Mouse (Mus musculus) myocyte (in vitro differentiated cells): Measurements from ENCODE around the gene Tchp. TPM values are rescaled to one million over a fixed set of nuclear protein-coding genes. Genes with fewer than 3 reads are reported as not detected.

Source experiments
- H3K27me3 ChIP-seq: one replicate; pipeline ENCODE4 v1.6.1; 2011; ENCODE audit not compliant: control insufficient read depth, insufficient read depth, insufficient read length
- H3K36me3 ChIP-seq: one replicate; pipeline ENCODE4 v1.6.1; 2011; ENCODE audit not compliant: control insufficient read depth, insufficient read depth
- H3K4me2 ChIP-seq: one replicate; pipeline ENCODE4 v1.6.1; 2011; ENCODE audit warnings: low read depth, control low read depth
- H3K4me3 ChIP-seq: one replicate; pipeline ENCODE4 v1.5.1; 2011; ENCODE audit warnings: mild to moderate bottlenecking, control low read depth, moderate library complexity
- H3K79me2 ChIP-seq: one replicate; pipeline ENCODE4 v1.6.1; 2011; ENCODE audit not compliant: control insufficient read depth, insufficient read depth
- H3ac ChIP-seq: one replicate; pipeline ENCODE4 v1.6.1; 2011; ENCODE audit not compliant: control insufficient read depth, insufficient read length
- CEBPB ChIP-seq: IDR thresholded peaks from 2 replicates; pipeline ENCODE4 v1.6.1; 2011; ENCODE audit warnings: mild to moderate bottlenecking, moderate library complexity; ENCODE audit not compliant: poor library complexity, insufficient read depth, severe bottlenecking
- E2F4 ChIP-seq: IDR thresholded peaks from one replicate; pipeline ENCODE4 v1.6.1; 2011; ENCODE audit warnings: mild to moderate bottlenecking, control low read depth, moderate library complexity; ENCODE audit not compliant: insufficient read depth
- MAX ChIP-seq: IDR thresholded peaks from one replicate; pipeline ENCODE4 v1.6.1; 2011; ENCODE audit warnings: low read depth, mild to moderate bottlenecking, control low read depth
- MYOD1 ChIP-seq, 3 experiments: IDR thresholded peaks; one replicate each; pipeline ENCODE4 v1.6.1; 2011; ENCODE audit warnings: control low read depth in 2 of 3, low read depth in 2 of 3, mild to moderate bottlenecking in 2 of 3, moderate library complexity in 1 of 3; ENCODE audit not compliant: insufficient read length in 2 of 3, control insufficient read depth in 1 of 3
- MYOG ChIP-seq, 3 experiments: IDR thresholded peaks; one replicate each; pipeline ENCODE4 v1.6.1; 2011; ENCODE audit warnings: control low read depth in 2 of 3, low read depth in 2 of 3, mild to moderate bottlenecking in 2 of 3; ENCODE audit not compliant: insufficient read length in 2 of 3, control insufficient read depth in 1 of 3, insufficient read depth in 1 of 3
- POLR2A ChIP-seq: IDR thresholded peaks from one replicate; pipeline ENCODE4 v1.6.1; 2011; ENCODE audit warnings: low read depth, mild to moderate bottlenecking, control low read depth, moderate library complexity; ENCODE audit not compliant: insufficient read length
- POLR2AphosphoS2 ChIP-seq: IDR thresholded peaks from one replicate; pipeline ENCODE4 v1.6.1; 2011; ENCODE audit warnings: low read depth, control low read depth; ENCODE audit not compliant: insufficient read length
- REST ChIP-seq: IDR thresholded peaks from one replicate; pipeline ENCODE4 v1.6.1; 2011; ENCODE audit warnings: mild to moderate bottlenecking, control low read depth, moderate library complexity; ENCODE audit not compliant: insufficient read depth, insufficient read length
- SRF ChIP-seq: IDR thresholded peaks from one replicate; pipeline ENCODE4 v1.6.1; 2011; ENCODE audit warnings: low read depth; ENCODE audit not compliant: control insufficient read depth, insufficient read length
- TCF12 ChIP-seq: IDR thresholded peaks from one replicate; pipeline ENCODE4 v1.6.1; 2011; ENCODE audit warnings: mild to moderate bottlenecking, control low read depth; ENCODE audit not compliant: poor library complexity, insufficient read depth, severe bottlenecking
- TCF3 ChIP-seq: IDR thresholded peaks from one replicate; pipeline ENCODE4 v1.6.1; 2011; ENCODE audit warnings: low read depth, control low read depth; ENCODE audit not compliant: insufficient read length
- USF1 ChIP-seq: IDR thresholded peaks from one replicate; pipeline ENCODE4 v1.6.1; 2011; ENCODE audit warnings: low read depth, mild to moderate bottlenecking, control low read depth, moderate library complexity
- polyA plus RNA-seq: library from polyadenylated mRNA; unstranded; fragments of >200 nt; fragmentation: generic; extraction: Trizol; gene quantifications from one replicate; pipeline ENCODE4 v1.2.1, GENCODE M21; 2012; ENCODE audit warnings: missing spikeins

Gene Tchp
- polyA plus RNA-seq, 1 experiment: 9.3 TPM

DNA sequence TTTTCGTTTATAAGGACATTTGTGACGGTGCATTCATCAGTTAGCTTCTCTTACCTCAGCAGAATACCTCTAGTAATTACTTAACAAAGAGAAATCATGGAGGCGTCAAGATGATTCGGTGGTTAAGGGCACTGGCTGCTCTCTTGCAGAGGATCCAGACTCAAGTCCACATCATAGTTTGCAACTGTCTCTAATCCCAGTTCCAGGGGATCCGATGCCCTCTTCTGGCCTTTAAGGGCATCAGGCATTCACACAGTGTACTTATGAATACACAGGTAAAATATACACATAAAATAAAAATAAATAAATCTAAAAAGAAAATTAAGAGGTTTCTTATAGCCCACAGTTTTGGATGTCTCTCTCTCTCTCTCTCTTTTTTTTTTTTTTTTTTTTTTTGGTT is 11.8 kb upstream of the Tchp start:
- no peak overlapping the region for H3K4me2 ChIP-seq

DNA sequence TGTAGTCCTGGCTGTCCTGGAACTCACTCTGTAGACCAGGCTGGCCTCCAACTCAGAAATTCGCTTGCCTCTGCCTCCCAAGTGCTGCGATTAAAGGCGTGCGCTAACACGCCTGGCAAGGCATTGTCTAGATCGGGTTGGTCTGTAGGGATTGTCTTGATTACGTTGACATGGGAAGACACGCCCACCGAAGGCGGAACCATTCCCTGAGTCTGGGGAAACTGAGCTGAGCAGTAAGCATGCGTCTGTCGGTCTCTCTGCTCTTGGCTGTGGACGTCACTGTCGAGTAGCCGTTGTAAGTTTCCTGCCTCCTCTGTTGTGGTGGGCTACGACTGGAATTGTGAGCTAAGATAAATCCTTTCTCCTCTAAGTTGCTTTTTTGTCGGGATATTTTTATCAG is 10.6 kb upstream of the Tchp start:
- Histone ChIP-seq H3K27me3 (peaks cover 13% of the 10 kb centered on the region), H3ac (no peak overlapping the region), H3K79me2 (no peaks in the 10 kb centered on the region), H3K36me3 (no peaks in the 10 kb centered on the region), H3K4me3 (no peak overlapping the region), H3K4me2 (no peak overlapping the region)
- TF ChIP-seq POLR2A: no peak
- no peak for TF ChIP-seq TCF3
- TF ChIP-seq MYOD1 (IDR thresholded peaks at IDR 0.05; ENCODE audit: control insufficient read depth in 1 of 3, insufficient read length in 2 of 3, low read depth in 2 of 3): no peak
- no peak for TF ChIP-seq REST
- no peak for TF ChIP-seq USF1
- no peak for TF ChIP-seq E2F4
- no peak for TF ChIP-seq MYOG (IDR thresholded peaks at IDR 0.05; ENCODE audit: control insufficient read depth in 1 of 3, insufficient read depth in 1 of 3, insufficient read length in 2 of 3, low read depth in 2 of 3)

More for the DNA sequence above, 11.8 kb upstream of the Tchp start:
- TF ChIP-seq MYOG (IDR thresholded peaks at IDR 0.05; ENCODE audit: control insufficient read depth in 1 of 3, insufficient read depth in 1 of 3, insufficient read length in 2 of 3, low read depth in 2 of 3) (no peak), MYOD1 (IDR thresholded peaks at IDR 0.05; ENCODE audit: control insufficient read depth in 1 of 3, insufficient read length in 2 of 3, low read depth in 2 of 3) (no peak), POLR2A (no peak), CEBPB (no peak), MAX (no peak), E2F4 (no peak), POLR2AphosphoS2 (no peak), SRF (no peak), TCF12 (no peak), TCF3 (no peak), REST (no peak), USF1 (no peak)
- Histone ChIP-seq H3K79me2 (no peaks in the 10 kb centered on the region), H3K36me3 (no peaks in the 10 kb centered on the region), H3ac (no peak overlapping the region), H3K4me3 (no peak overlapping the region), H3K27me3 (peaks cover 13% of the 10 kb centered on the region)

DNA sequence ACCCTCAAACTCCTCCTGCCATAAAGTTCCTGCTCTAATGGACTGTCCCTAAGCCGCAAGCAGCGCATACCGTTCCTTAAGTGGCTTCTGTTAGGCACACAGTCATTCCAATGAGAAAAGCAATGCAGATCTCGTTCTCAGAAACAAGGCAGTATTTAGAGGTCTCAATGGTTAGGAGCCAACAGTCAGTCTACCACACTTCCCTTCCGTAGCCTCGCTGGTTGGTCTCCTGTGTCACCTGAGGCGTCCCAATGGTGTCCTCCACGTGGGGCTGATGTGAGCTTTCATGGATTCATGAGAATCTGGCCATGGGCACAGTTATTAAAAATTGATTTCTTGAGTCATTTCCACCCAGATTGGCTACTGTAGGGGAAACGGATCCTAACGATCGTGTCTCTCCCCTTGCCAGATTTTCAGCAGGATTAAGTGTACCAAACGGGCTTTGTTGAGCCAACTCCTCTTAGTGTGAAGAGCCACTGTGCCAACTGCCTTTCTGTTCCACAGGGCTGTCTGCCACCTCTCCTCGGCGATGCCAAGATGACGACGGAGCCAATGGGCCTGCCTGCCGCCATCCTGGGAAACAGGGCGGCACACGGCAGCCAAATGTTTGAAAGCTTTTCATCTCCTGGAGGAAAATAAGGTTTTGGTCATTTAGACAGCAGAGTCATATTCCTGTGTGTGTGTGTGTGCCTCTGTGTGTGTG is 9.4 kb upstream of the Tchp start:
- no peaks in the 10 kb centered on the region for H3K79me2 ChIP-seq
- no peak overlapping the region for H3K4me2 ChIP-seq
- no peak overlapping the region for H3K4me3 ChIP-seq
- no peaks in the 10 kb centered on the region for H3K36me3 ChIP-seq
- H3ac ChIP-seq: no peak overlapping the region
- H3K27me3 ChIP-seq: peaks cover 13% of the 10 kb centered on the region
- no peak for TF ChIP-seq CEBPB
- TF ChIP-seq POLR2A: no peak
- no peak for TF ChIP-seq POLR2AphosphoS2
- no peak for TF ChIP-seq MYOD1 (IDR thresholded peaks at IDR 0.05; ENCODE audit: control insufficient read depth in 1 of 3, insufficient read length in 2 of 3, low read depth in 2 of 3)
- no peak for TF ChIP-seq REST
- no peak for TF ChIP-seq USF1
- TF ChIP-seq MAX: no peak
- no peak for TF ChIP-seq E2F4
- TF ChIP-seq TCF3: no peak

DNA sequence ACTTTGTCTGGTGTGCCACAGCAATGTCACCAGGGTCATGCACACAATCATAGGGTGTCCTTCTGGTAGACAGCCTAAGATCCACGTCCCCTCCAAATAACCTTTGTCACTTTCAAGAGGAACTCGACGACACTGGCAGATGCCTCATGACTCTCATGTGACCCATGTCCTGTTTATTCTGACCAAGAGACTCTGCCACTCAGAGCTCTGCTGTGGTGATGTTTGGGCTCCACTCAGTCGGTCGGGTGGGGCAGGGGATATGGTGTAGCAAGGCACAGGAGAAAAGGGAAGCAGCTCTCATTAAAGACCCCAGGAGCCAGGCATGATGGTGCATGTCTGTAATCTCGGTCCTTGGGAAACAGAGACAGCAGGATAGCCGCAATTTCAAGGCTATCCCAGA is 8.5 kb upstream of the Tchp start:
- Histone ChIP-seq H3K27me3 (peaks cover 6% of the 10 kb centered on the region), H3K79me2 (no peaks in the 10 kb centered on the region), H3K36me3 (no peaks in the 10 kb centered on the region), H3K4me2 (no peak overlapping the region), H3K4me3 (no peak overlapping the region), H3ac (no peak overlapping the region)
- TF ChIP-seq TCF3: no peak
- TF ChIP-seq REST: no peak
- no peak for TF ChIP-seq MAX
- TF ChIP-seq SRF: no peak
- TF ChIP-seq TCF12: no peak
- TF ChIP-seq USF1: no peak
- no peak for TF ChIP-seq POLR2AphosphoS2
- no peak for TF ChIP-seq E2F4
- no peak for TF ChIP-seq MYOD1 (IDR thresholded peaks at IDR 0.05; ENCODE audit: control insufficient read depth in 1 of 3, insufficient read length in 2 of 3, low read depth in 2 of 3)
- no peak for TF ChIP-seq MYOG (IDR thresholded peaks at IDR 0.05; ENCODE audit: control insufficient read depth in 1 of 3, insufficient read depth in 1 of 3, insufficient read length in 2 of 3, low read depth in 2 of 3)
- no peak for TF ChIP-seq POLR2A
- TF ChIP-seq CEBPB: no peak
